Mouse (Mus musculus) megakaryocyte, embryonic 14.5 days (primary cell): Measurements from ENCODE around the gene Pkd2l1.

Source experiments
- FLI1 ChIP-seq: IDR thresholded peaks from 2 replicates; pipeline ENCODE4 v1.6.1; 2012; ENCODE audit warnings: low read length, inconsistent platforms, mixed read lengths
- GATA1 ChIP-seq: IDR thresholded peaks from 3 replicates; pipeline ENCODE4 v1.6.1; 2012; ENCODE audit warnings: mixed read lengths, low read length, inconsistent platforms, borderline replicate concordance

DNA sequence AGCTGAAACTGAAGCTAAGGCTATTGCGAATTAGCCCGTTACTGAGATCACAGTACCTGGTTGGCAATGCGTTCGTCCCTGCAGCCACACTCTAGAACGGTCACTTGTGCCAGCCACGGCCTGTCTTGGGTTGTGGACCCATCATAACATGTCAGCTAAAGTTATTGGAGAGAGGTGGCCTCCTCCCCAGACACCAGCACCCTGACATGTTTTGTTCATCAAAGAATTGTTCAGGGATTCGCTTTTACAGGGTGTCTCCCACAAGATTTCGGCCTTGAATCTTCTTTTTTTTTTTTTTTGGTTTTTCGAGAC is 45.7 kb downstream of the Pkd2l1 start:
- TF ChIP-seq GATA1 = no peak
- TF ChIP-seq FLI1 = no peak
